Mouse (Mus musculus): ENCODE measurements around the gene Agap3. TPM values are rescaled to one million over a fixed set of nuclear protein-coding genes. Genes with fewer than 3 reads are reported as not detected.

Gene Agap3
- total RNA-seq, 4 experiments from 2014 or later: 79.7 to 89.0 (median 83.6) TPM

DNA sequence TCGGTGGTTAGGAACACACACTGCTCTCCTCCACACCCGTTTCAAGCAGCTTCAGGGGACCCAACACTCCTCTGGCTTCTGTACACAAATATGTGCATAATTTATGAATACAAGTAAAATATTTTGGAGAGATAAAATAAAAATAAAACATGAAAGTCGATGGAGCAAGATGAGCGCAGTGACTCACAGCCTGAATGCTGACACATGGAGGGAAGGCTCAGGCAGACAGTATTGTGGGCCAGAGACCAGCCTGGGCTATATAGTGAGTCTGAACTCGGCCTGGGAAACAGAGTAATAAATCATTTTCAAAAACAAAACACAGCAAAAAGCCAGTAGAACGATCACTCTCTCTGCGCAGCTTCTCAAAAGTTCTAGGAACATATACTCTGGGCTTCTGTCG is 69.4 kb downstream of the Agap3 start:
- no peak for DNase-seq (ENCODE audit: low spot score in 2 of 2)

- DNase-seq (ENCODE audit: low spot score in 2 of 2): no peak
These were observed 71.8 kb downstream of the Agap3 start for GRCm38 (mm10) chr5:24523806-24524205.

- DNase-seq (ENCODE audit: low spot score in 2 of 2): no peak
These were observed 72.5 kb downstream of the Agap3 start for GRCm38 (mm10) chr5:24524522-24524921.

- no peak for DNase-seq (ENCODE audit: low spot score in 2 of 2)
These were observed 73.6 kb downstream of the Agap3 start for GRCm38 (mm10) chr5:24525360-24526189.

DNA sequence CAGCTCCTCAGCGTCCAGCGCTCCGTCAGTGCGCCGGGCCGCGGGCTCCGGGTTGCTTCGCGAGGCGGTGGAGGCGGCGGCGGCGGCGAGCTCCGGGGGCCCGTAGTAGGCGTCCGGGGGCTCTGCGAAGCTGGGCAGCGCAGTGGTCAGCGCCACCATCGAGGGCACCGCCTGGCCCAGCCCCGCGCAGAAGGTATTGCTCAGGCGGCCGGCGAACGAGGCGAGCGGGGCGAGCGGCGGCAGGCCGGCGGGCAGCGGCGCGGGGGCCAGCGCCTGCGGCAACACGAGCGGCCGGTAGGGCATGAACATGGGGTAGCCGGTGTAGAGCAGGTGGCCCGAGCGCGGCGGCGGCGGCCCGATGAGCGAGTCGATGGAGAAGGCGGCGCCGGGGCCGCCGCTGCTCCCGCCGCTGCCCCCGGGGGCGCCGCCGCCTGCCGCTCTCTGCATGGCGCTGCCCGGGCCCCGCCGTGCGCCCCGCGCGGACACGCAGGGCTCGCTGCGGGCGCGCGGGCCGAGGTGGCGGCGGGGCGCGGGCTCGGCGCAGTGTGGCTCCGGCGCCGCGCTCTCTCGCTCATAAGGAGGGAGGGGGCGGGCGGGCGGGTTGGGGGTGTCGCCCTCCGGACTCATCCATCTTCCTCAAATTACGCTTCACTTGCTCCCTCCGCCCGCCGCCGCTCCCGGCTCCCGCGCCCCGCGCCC is 74.4 kb downstream of the Agap3 start:
- no peak for DNase-seq (ENCODE audit: low spot score in 2 of 2)

DNA sequence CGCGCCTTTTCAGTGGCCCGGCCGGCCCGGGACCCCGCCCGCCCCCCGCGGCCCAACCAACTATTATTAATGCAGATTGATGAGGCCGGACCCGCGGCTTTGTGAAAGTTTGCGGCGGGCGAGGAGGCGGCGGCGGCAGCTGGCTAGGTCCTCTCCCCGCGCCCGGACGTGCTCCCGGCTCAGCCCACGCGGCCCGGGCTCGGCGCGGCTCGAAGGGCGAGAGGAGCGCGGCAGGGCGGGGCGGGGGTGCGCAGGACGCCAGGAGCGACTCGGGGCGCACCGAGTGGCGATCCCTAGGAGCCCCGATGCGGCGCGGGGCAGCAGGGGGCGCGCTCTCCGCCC is 74.9 kb downstream of the Agap3 start, which contains the start of gene Gbx1:
Gbx1 (minus strand) TSS at position 314 of the 342 bp plus-strand sequence.
- no peak for DNase-seq (ENCODE audit: low spot score in 2 of 2)

GRCm38 (mm10) chr5:24527780-24528179 is 75.8 kb downstream of the Agap3 start:
- DNase-seq (ENCODE audit: low spot score in 2 of 2): no peak

- DNase-seq (ENCODE audit: low spot score in 2 of 2): peak; percentile 88 to 89
These were observed 78.2 kb downstream of the Agap3 start for GRCm38 (mm10) chr5:24530042-24530689.

- DNase-seq (ENCODE audit: low spot score in 2 of 2): no peak
These were observed 81.4 kb downstream of the Agap3 start for GRCm38 (mm10) chr5:24533391-24533790.

DNA sequence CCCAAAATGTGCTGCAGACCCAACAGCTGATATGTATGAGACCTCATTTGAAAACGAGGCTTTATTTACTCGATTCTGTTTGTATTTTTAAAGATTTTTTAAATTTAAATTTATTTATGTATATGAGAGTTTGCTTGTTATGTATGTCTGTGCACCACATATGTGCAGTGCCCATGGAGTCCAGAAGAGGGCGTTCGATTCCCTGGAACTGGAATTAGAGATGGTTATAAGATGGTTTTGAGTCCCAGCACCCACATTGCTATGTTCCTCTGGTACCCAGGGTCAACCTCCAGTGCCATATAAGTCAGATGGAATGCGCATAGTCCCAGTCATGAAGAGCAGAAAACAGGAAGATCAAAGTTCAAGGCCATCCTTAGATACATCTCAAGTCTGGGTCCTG is 82.3 kb downstream of the Agap3 start:
- no peak for DNase-seq (ENCODE audit: low spot score in 2 of 2)

DNA sequence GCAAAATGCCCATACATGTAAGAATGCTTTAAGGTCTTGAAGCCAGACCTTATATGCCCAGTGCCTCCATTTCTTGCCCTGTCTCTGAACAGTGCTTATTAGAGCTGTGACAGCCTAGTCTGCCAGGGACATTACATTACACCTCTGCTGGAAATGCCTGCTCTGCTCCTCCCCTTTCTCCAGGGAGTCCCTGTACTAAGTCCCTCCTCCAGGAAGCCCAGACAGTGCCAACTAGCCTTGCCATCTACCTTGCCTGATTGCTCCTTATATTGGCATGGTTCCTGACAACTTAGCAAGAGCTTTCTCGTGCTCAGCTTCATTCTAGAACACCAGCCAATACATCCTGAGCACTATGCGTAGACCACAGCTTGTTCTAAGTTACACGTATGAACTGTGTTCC is 83.8 kb downstream of the Agap3 start:
- no peak for DNase-seq (ENCODE audit: low spot score in 2 of 2)

- no peak for DNase-seq (ENCODE audit: low spot score in 2 of 2)
These were observed 84.5 kb downstream of the Agap3 start for GRCm38 (mm10) chr5:24536511-24536910.

GRCm38 (mm10) chr5:24537618-24538017 is 85.6 kb downstream of the Agap3 start:
- DNase-seq (ENCODE audit: low spot score in 2 of 2): peak; percentile 51 to 63

GRCm38 (mm10) chr5:24539571-24540296 is 87.8 kb downstream of the Agap3 start:
- peak; percentile 13 to 35 for DNase-seq (ENCODE audit: low spot score in 2 of 2)

GRCm38 (mm10) chr5:24540387-24541143 is 88.6 kb downstream of the Agap3 start, which contains the start of gene Asb10:
TSS of gene Asb10 (minus strand) at chr5:24540978.
- DNase-seq (ENCODE audit: low spot score in 2 of 2): peak; percentile 74 to 83

- DNase-seq (ENCODE audit: low spot score in 2 of 2): no peak
These were observed 89.2 kb downstream of the Agap3 start for GRCm38 (mm10) chr5:24541144-24541569.

- DNase-seq (ENCODE audit: low spot score in 2 of 2): no peak
These were observed 90.7 kb downstream of the Agap3 start for GRCm38 (mm10) chr5:24542643-24543042.

DNA sequence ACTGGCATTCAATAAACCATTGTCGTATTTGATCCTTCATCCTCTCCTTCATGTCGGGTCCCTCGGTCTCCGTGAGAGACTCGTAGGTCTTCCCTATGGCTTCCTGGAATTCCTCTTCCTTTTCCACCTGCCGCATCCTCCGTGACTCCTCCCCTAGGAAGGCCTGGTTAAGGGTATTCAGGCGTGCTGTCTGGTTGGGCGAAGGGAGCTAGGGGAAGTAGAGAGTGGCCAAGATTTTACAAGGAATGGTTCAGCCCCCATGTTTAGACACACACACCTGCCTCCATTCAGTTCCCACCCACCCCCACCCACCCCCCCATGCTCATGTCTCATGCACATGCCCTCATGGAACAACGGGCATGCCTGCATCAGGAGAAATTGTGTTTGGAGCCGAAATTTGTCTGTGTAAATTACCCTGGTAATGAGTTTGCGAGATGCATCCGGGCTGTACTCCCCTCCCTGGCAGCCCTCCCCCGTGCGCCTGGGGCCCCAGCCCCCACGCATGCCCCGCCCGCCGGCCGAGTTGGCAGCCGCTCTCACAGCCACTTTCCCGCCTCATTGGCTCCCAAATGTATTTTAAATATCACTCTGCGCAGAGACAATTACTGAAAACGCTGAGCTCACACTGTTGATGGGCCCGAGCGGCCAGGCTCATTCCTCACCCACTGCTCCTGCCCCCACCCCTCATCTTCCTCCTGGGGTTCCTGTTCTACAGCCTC is 98.8 kb downstream of the Agap3 start:
- no peak for DNase-seq (ENCODE audit: low spot score in 2 of 2)

- DNase-seq (ENCODE audit: low spot score in 2 of 2): no peak
These were observed 99.3 kb downstream of the Agap3 start for GRCm38 (mm10) chr5:24551317-24551688.
